In the genomic region with DNA sequence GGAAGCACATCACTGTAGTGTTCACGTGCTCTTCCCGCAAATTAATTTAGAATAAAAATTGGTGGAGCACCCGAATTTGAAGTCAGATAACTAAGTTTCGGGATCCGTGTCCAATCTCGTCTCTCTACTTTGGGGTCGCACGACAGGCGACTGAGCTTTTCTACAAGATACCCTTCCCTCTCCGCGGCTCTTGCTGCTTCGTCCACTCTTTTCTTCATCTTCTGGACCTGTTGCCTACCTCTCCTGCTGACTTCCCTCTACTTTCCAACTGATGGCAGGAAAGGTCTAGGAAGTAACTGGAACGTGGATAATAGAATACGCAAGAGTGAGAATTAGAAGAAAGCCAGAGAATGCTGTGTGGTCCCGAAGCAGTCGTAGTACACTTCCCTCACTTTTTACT, we compare ENCODE assay signal across 9 mouse cellular contexts. TPM values are rescaled to one million over a fixed set of nuclear protein-coding genes. Genes with fewer than 3 reads are reported as not detected.
DNase-seq lines count a peak whose midpoint lies in the region; ATAC-seq and TF ChIP-seq lines count a peak whose summit lies in the region.
"Had no signal": no experiment of that assay in that cellular context is flagged by ENCODE, and none has a peak within 500 bp of the region (broad histone marks: within the 10 kb centered on the region; RNA-seq: fewer than 3 reads in every experiment).

No protein-coding gene starts in this region.

- no peaks in the 10 kb centered on the region; the same call in 1 of the 2 replicates for H3K4me1 ChIP-seq in kidney, embryonic 14.5 days (ENCODE audit: control insufficient read depth, insufficient read depth, low read length)
- peaks cover 13% of the 10 kb centered on the region for H3K4me1 ChIP-seq in bone marrow macrophage, adult 2 months (ENCODE audit: control insufficient read depth, insufficient read depth, low read length)
- H3K4me1 ChIP-seq in hindbrain, embryonic 13.5 days (replicated peaks) = peaks cover 11% of the 10 kb centered on the region
- H3K4me1 ChIP-seq in midbrain, embryonic 12.5 days = 0 out of 2 replicates have a peak, but pooled peaks cover 15% of the 10 kb centered on the region

- H3K4me2 ChIP-seq in kidney, embryonic 14.5 days (replicated peaks; ENCODE audit: low read depth, low read length) = peak overlapping the region; percentile 83
- peak overlapping the region; percentile 56 for H3K4me2 ChIP-seq in hindbrain, embryonic 13.5 days
- H3K4me2 ChIP-seq in midbrain, embryonic 12.5 days (replicated peaks) = peak overlapping the region; percentile 61

- no peak overlapping the region for H3K9ac ChIP-seq in kidney, embryonic 14.5 days (ENCODE audit: low read depth, low read length)
- H3K9ac ChIP-seq in hindbrain, embryonic 13.5 days = no peak overlapping the region
- no peak overlapping the region; the same call in 1 of the 2 replicates for H3K9ac ChIP-seq in midbrain, embryonic 12.5 days (replicated peaks)

- no peaks in the 10 kb centered on the region; the same call in 1 of the 2 replicates for H3K27me3 ChIP-seq in kidney, embryonic 14.5 days (ENCODE audit: control insufficient read depth, insufficient read depth, low read length)
- peaks cover 86% of the 10 kb centered on the region for H3K27me3 ChIP-seq in hindbrain, embryonic 13.5 days
- H3K27me3 ChIP-seq in midbrain, embryonic 12.5 days = peaks cover 61% of the 10 kb centered on the region

- no peak overlapping the region for H3K27ac ChIP-seq in kidney, embryonic 14.5 days (ENCODE audit: low read depth, low read length)
- H3K27ac ChIP-seq in bone marrow macrophage, adult 2 months (ENCODE audit: insufficient read depth, low read depth, low read length) = no peak overlapping the region
- H3K27ac ChIP-seq in hindbrain, embryonic 13.5 days = no peak overlapping the region
- no peak overlapping the region for H3K27ac ChIP-seq in midbrain, embryonic 12.5 days (replicated peaks)

- H3K9me3 ChIP-seq in kidney, embryonic 14.5 days (ENCODE audit: control insufficient read depth, low read length) = no peaks in the 10 kb centered on the region
- H3K9me3 ChIP-seq in hindbrain, embryonic 13.5 days = no peaks in the 10 kb centered on the region
- no peaks in the 10 kb centered on the region for H3K9me3 ChIP-seq in midbrain, embryonic 12.5 days

- ATAC-seq in kidney, embryonic 14.5 days (ENCODE audit: low FRiP score, low TSS enrichment) = no peak
- no peak for ATAC-seq in hindbrain, embryonic 13.5 days (ENCODE audit: low FRiP score)
- ATAC-seq in midbrain, embryonic 12.5 days (ENCODE audit: low FRiP score, low read depth) = no peak

- TF ChIP-seq CTCF in bone marrow macrophage, adult 2 months (IDR thresholded peaks at IDR 0.05; ENCODE audit: low read depth, low read length) = no peak

- no peak for DNase-seq in kidney, adult 11 months
- no peak for DNase-seq in urinary bladder, postnatal 4 days (ENCODE audit: low spot score in 2 of 2)
- DNase-seq in spleen, postnatal 14 days (ENCODE audit: low spot score in 2 of 2) = no peak
- no peak for DNase-seq in cerebellum, adult 9-10 months
- DNase-seq: left cerebral cortex, postnatal 4 days had no signal

- no peak for TF ChIP-seq POLR2A in bone marrow macrophage, adult 2 months (IDR thresholded peaks at IDR 0.05; ENCODE audit: borderline replicate concordance, low read depth, low read length)

- WGBS in kidney, embryonic 14.5 days = 2% methylated on average over 16 of the region's 16 CpGs
- under 1% methylated on average over 16 of the region's 16 CpGs for WGBS in hindbrain, embryonic 13.5 days
- WGBS in midbrain, embryonic 12.5 days = under 1% methylated on average over 16 of the region's 16 CpGs

- no peaks in the 10 kb centered on the region for H3K36me3 ChIP-seq in kidney, embryonic 14.5 days (ENCODE audit: control insufficient read depth, insufficient read depth, low read length)
- H3K36me3 ChIP-seq in hindbrain, embryonic 13.5 days = no peaks in the 10 kb centered on the region
- no peaks in the 10 kb centered on the region for H3K36me3 ChIP-seq in midbrain, embryonic 12.5 days

- H3K4me3 ChIP-seq in kidney, embryonic 14.5 days (ENCODE audit: low read length) = peak overlapping the region; percentile 55
- peak overlapping the region; percentile 67 for H3K4me3 ChIP-seq in bone marrow macrophage, adult 2 months (ENCODE audit: insufficient read depth, low read length)
- H3K4me3 ChIP-seq in hindbrain, embryonic 13.5 days = peak overlapping the region; percentile 30
- peak overlapping the region; percentile 42 for H3K4me3 ChIP-seq in midbrain, embryonic 12.5 days

RNA-seq across cellular contexts. Expression of a gene that starts 26.9 kb away (rescaled TPM):
- polyA plus RNA-seq in kidney, embryonic 14.5 days (2014; fragmentation: Nextera tagmentation; extraction: Ambion mirVana) = 15.5 and 17.9 TPM in 2 replicates
- polyA plus RNA-seq in bone marrow macrophage, adult 2 months (2012; ENCODE audit: insufficient read depth, insufficient read length, missing spikeins) = 0.25 and 0.76 TPM in 2 replicates
- 16.8 and 19.9 TPM in 2 replicates for polyA plus RNA-seq in hindbrain, embryonic 13.5 days (2015; fragmentation: Nextera tagmentation; extraction: Ambion mirVana)
- 22.3 and 24.2 TPM in 2 replicates for polyA plus RNA-seq in midbrain, embryonic 12.5 days (2016; fragmentation: Nextera tagmentation; extraction: Ambion mirVana)
